Mouse (Mus musculus) neural tube, embryonic 13.5 days (tissue): ENCODE measurements around the gene Nol7. TPM values are rescaled to one million over a fixed set of nuclear protein-coding genes. Genes with fewer than 3 reads are reported as not detected.

ENCODE experiments used
- ATAC-seq: fragments of 200-750 bp; cut with Nextera tagmentation; 2 replicates; pipeline ENCODE4 v1.8.0; 2017; ENCODE audit warnings: low read depth, mild to moderate bottlenecking, moderate TSS enrichment, moderate library complexity
- H3K27ac ChIP-seq: fragments of 300-500 bp; sonication (generic); replicated peaks from 2 replicates; pipeline ENCODE4 v1.5.1; 2015; ENCODE audit warnings: moderate library complexity, mild to moderate bottlenecking, inconsistent platforms
- H3K27me3 ChIP-seq: fragments of 300-500 bp; sonication (generic); 2 replicates; pipeline ENCODE4 v1.6.1; 2015; ENCODE audit warnings: mild to moderate bottlenecking, inconsistent platforms
- H3K36me3 ChIP-seq: fragments of 300-500 bp; sonication (generic); 2 replicates; pipeline ENCODE4 v1.6.1; 2015; ENCODE audit warnings: mild to moderate bottlenecking, inconsistent platforms
- H3K4me1 ChIP-seq: fragments of 300-500 bp; sonication (generic); replicated peaks from 2 replicates; pipeline ENCODE4 v1.6.1; 2015; ENCODE audit warnings: inconsistent platforms
- H3K4me2 ChIP-seq: fragments of 300-500 bp; sonication (generic); 2 replicates; pipeline ENCODE4 v1.6.1; 2015; ENCODE audit warnings: inconsistent platforms, mild to moderate bottlenecking, moderate library complexity
- H3K4me3 ChIP-seq: fragments of 300-500 bp; sonication (generic); 2 replicates; pipeline ENCODE4 v1.5.1; 2015; ENCODE audit warnings: mild to moderate bottlenecking, inconsistent platforms
- H3K9ac ChIP-seq: fragments of 300-500 bp; sonication (generic); 2 replicates; pipeline ENCODE4 v1.6.1; 2015; ENCODE audit warnings: moderate library complexity, mild to moderate bottlenecking, inconsistent platforms
- H3K9me3 ChIP-seq: fragments of 300-500 bp; sonication (generic); 2 replicates; pipeline ENCODE4 v1.6.1; 2016; ENCODE audit warnings: inconsistent platforms
- WGBS: fragments of 180-500 bp; shearing (Covaris S2); methylation state at CpG from one replicate; pipeline ENCODE4 v1.1.7; 2015; 5-methylcytosine and 5-hydroxymethylcytosine counted together
- polyA plus RNA-seq: library from polyadenylated mRNA; unstranded; fragments of >200 nt; fragmentation: Nextera tagmentation; extraction: Ambion mirVana; gene quantifications from 2 replicates; pipeline ENCODE4 v1.2.1, GENCODE M21; 2015

Gene Nol7
- 159 and 170 TPM in 2 replicates for polyA plus RNA-seq

GRCm38 (mm10) chr13:43398297-43399080, at the start of gene Nol7:
Nol7 (plus strand) TSS chr13:43398390.
- 4% methylated on average over 69 of the region's 72 CpGs for WGBS
- Histone ChIP-seq H3K4me3 (peak within 1 kb of the TSS; percentile 86), H3K27ac (peak within 1 kb of the TSS; percentile 97), H3K36me3 (peaks cover 49% of the 10 kb centered on the region), H3K4me2 (peak within 1 kb of the TSS; percentile 86), H3K9me3 (no peaks in the 10 kb centered on the region), H3K4me1 (peaks cover 15% of the 10 kb centered on the region), H3K27me3 (no peaks in the 10 kb centered on the region), H3K9ac (peak within 1 kb of the TSS; percentile 93)
- peak; percentile 94 for ATAC-seq

GRCm38 (mm10) chr13:43349376-43349775, 48.8 kb upstream of the Nol7 start:
- no peak overlapping the region for H3K4me2 ChIP-seq
- no peaks in the 10 kb centered on the region for H3K27me3 ChIP-seq
- H3K27ac ChIP-seq, result no peak overlapping the region
- H3K4me1 ChIP-seq, result no peaks in the 10 kb centered on the region; the same call in 1 of the 2 replicates
- 90% methylated on average over 8 of the region's 8 CpGs for WGBS
- H3K9ac ChIP-seq, result no peak overlapping the region
- H3K9me3 ChIP-seq, result no peaks in the 10 kb centered on the region
- ATAC-seq, result no peak
- H3K36me3 ChIP-seq, result no peaks in the 10 kb centered on the region
- no peak overlapping the region for H3K4me3 ChIP-seq

- no peak overlapping the region for H3K9ac ChIP-seq
- 73% methylated on average over 9 of the region's 9 CpGs for WGBS
- H3K4me1 ChIP-seq, result no peaks in the 10 kb centered on the region; the same call in 1 of the 2 replicates
- no peak overlapping the region for H3K4me3 ChIP-seq
- H3K36me3 ChIP-seq, result no peaks in the 10 kb centered on the region
- no peak for ATAC-seq
- H3K4me2 ChIP-seq, result no peak overlapping the region
- no peak overlapping the region for H3K27ac ChIP-seq
- no peaks in the 10 kb centered on the region for H3K9me3 ChIP-seq
- no peaks in the 10 kb centered on the region for H3K27me3 ChIP-seq
These were observed 47.6 kb upstream of the Nol7 start for GRCm38 (mm10) chr13:43350489-43351169.

GRCm38 (mm10) chr13:43353356-43353755, 44.8 kb upstream of the Nol7 start:
- ATAC-seq, result no peak
- Histone ChIP-seq H3K36me3 (no peaks in the 10 kb centered on the region), H3K9me3 (no peaks in the 10 kb centered on the region), H3K27ac (no peak overlapping the region), H3K4me1 (no peaks in the 10 kb centered on the region; the same call in 1 of the 2 replicates), H3K4me2 (no peak overlapping the region), H3K4me3 (no peak overlapping the region), H3K27me3 (no peaks in the 10 kb centered on the region), H3K9ac (no peak overlapping the region)
- WGBS, result 73% methylated on average over 4 of the region's 4 CpGs

GRCm38 (mm10) chr13:43354362-43354761, 43.8 kb upstream of the Nol7 start:
- Histone ChIP-seq H3K9ac (no peak overlapping the region), H3K4me3 (no peak overlapping the region), H3K27me3 (no peaks in the 10 kb centered on the region), H3K4me1 (no peaks in the 10 kb centered on the region; the same call in 1 of the 2 replicates), H3K27ac (no peak overlapping the region), H3K36me3 (no peaks in the 10 kb centered on the region), H3K4me2 (no peak overlapping the region), H3K9me3 (no peaks in the 10 kb centered on the region)
- no peak for ATAC-seq
- WGBS, result 82% methylated on average over 12 of the region's 12 CpGs

- H3K4me3 ChIP-seq, result no peak overlapping the region
- H3K4me1 ChIP-seq, result no peaks in the 10 kb centered on the region
- H3K9me3 ChIP-seq, result no peaks in the 10 kb centered on the region
- no peak overlapping the region for H3K27ac ChIP-seq
- H3K36me3 ChIP-seq, result no peaks in the 10 kb centered on the region
- H3K9ac ChIP-seq, result no peak overlapping the region
- no peak for ATAC-seq
- H3K4me2 ChIP-seq, result no peak overlapping the region
- no peaks in the 10 kb centered on the region for H3K27me3 ChIP-seq
- 89% methylated on average over 14 of the region's 14 CpGs for WGBS
These were observed 41.7 kb upstream of the Nol7 start for GRCm38 (mm10) chr13:43356346-43357125.

GRCm38 (mm10) chr13:43360534-43360933, 37.7 kb upstream of the Nol7 start:
- Histone ChIP-seq H3K4me1 (peaks cover 5% of the 10 kb centered on the region; the same call in 1 of the 2 replicates), H3K4me2 (no peak overlapping the region), H3K4me3 (no peak overlapping the region), H3K9ac (no peak overlapping the region), H3K36me3 (no peaks in the 10 kb centered on the region), H3K9me3 (no peaks in the 10 kb centered on the region), H3K27me3 (no peaks in the 10 kb centered on the region), H3K27ac (no peak overlapping the region)
- no peak for ATAC-seq
- 78% methylated on average over 6 of the region's 6 CpGs for WGBS

GRCm38 (mm10) chr13:43362353-43362752, 35.8 kb upstream of the Nol7 start:
- 0 out of 2 replicates have a peak overlapping the region, but pooled peaks have one; percentile 23 for H3K27ac ChIP-seq
- H3K4me3 ChIP-seq, result no peak overlapping the region
- H3K4me2 ChIP-seq, result no peak overlapping the region
- H3K9me3 ChIP-seq, result no peaks in the 10 kb centered on the region
- no peak overlapping the region for H3K9ac ChIP-seq
- H3K27me3 ChIP-seq, result no peaks in the 10 kb centered on the region
- no peak for ATAC-seq
- H3K36me3 ChIP-seq, result no peaks in the 10 kb centered on the region
- H3K4me1 ChIP-seq, result peaks cover 16% of the 10 kb centered on the region
- WGBS, result 65% methylated on average over 9 of the region's 9 CpGs

GRCm38 (mm10) chr13:43364985-43365824, 33.0 kb upstream of the Nol7 start, which contains the start of gene Sirt5:
Sirt5 (plus strand) TSS chr13:43365496.
- Histone ChIP-seq H3K4me3 (peak within 1 kb of the TSS; percentile 61), H3K36me3 (no peaks in the 10 kb centered on the region), H3K4me2 (peak within 1 kb of the TSS; percentile 79), H3K27me3 (no peaks in the 10 kb centered on the region), H3K9ac (peak within 1 kb of the TSS; percentile 78), H3K4me1 (peaks cover 16% of the 10 kb centered on the region), H3K9me3 (no peaks in the 10 kb centered on the region), H3K27ac (peak within 1 kb of the TSS; percentile 71)
- ATAC-seq, result peak; percentile 94
- 16% methylated on average over 42 of the region's 42 CpGs for WGBS

- ATAC-seq, result peak; percentile 76
- Histone ChIP-seq H3K36me3 (peaks cover 4% of the 10 kb centered on the region), H3K4me3 (peak overlapping the region; percentile 61), H3K27me3 (no peaks in the 10 kb centered on the region), H3K4me1 (peaks cover 16% of the 10 kb centered on the region), H3K27ac (peak overlapping the region; percentile 71), H3K9ac (peak overlapping the region; percentile 78), H3K9me3 (no peaks in the 10 kb centered on the region), H3K4me2 (peak overlapping the region; percentile 79)
- WGBS, result 8% methylated on average over 11 of the region's 11 CpGs
These were observed 32.4 kb upstream of the Nol7 start for GRCm38 (mm10) chr13:43365825-43366184.

GRCm38 (mm10) chr13:43370063-43370462, 28.1 kb upstream of the Nol7 start:
- no peaks in the 10 kb centered on the region for H3K9me3 ChIP-seq
- H3K4me1 ChIP-seq, result peaks cover 13% of the 10 kb centered on the region
- no peak for ATAC-seq
- H3K4me2 ChIP-seq, result no peak overlapping the region
- no peak overlapping the region for H3K4me3 ChIP-seq
- no peak overlapping the region for H3K9ac ChIP-seq
- H3K27ac ChIP-seq, result no peak overlapping the region
- no peaks in the 10 kb centered on the region for H3K27me3 ChIP-seq
- peaks cover 32% of the 10 kb centered on the region for H3K36me3 ChIP-seq
- WGBS, result 88% methylated on average over 6 of the region's 6 CpGs
